Mouse (Mus musculus): ENCODE data around the gene Gm9999.
A peak's percentile ranks its signal among the peaks of the same experiment; 100 is the strongest.
"Not testable (repeated sequence)": the region's sequence is repeated elsewhere in the genome, so short reads cannot be mapped to it uniquely, and the experiment has no call there.

The Gm9999 gene

GRCm38 (mm10) chr7:46983280-46983679 is at the start of gene Gm9999:
Gene Gm9999, plus strand, starts transcription at chr7:46983580.
- DNase-seq: no peak

GRCm38 (mm10) chr7:46934788-46935187 is 48.6 kb upstream of the Gm9999 start:
- DNase-seq: no peak

DNA sequence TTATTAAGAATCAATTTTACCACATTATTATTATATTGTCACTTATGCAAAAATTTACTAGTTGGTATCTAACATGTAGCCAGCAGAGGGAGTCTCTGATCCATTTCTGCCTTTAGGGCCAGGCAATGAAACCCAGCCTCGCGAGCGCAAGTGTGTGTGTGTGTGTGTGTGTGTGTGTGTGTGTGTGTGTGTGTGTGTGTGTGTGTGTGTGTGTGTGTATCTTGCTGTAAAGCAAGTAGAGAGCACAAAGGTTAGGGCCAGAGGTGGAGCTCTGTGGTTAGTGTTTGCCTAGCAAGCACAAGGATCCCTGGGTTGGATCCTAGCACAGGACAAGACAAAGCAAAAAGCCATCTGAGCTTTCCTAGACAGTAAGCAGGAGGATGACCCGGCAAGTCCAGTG is 47.5 kb upstream of the Gm9999 start:
- peak in 1 of 2 experiments; percentile 33 for DNase-seq

DNA sequence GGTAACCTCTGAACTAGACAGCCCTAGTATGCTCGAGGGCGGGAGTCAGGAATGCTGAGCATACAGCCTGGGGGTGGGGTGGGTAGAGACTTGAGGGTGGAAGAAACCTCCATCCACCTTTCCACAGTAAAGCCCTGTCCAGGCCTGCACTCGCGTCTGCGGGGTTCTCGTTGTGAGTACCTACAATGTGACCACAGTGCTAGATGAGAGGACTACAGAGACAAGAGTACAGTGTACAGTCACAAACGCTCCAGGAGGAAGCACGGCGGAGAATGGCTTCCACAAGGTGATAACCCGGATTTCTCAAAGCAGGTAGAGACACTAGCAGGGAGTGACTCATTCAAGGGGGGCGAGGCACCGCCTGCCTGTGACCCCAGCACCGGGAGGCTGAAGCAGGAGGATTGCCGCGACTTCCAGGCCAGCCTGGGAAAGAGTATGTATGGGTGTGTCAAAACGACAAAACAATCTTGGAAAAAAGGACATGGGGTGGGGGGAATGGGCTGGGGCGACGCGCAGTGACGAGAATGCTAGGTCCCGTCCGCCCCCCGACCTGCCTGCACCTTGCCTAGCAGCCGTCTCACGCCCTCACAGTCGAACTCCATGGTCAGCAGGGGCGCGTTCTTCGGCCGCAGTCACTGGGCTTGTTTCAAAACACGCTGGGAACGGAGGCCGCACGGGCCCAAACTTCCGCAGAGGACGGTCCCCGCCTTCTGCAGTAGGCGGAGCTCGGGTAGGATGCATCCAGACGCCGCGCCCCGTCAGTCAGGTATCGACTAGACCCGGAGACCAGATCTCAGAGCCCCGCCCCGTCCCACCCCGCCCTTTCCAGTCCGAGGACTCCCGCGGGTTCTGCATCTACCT is 25.3 kb upstream of the Gm9999 start, which contains the start of gene Uevld:
Gene Uevld (minus strand): TSS at position 697 of the 861 bp plus-strand sequence.
- peak; percentile 98 to 99 for DNase-seq

GRCm38 (mm10) chr7:46958853-46959252 is 24.5 kb upstream of the Gm9999 start:
- peak; percentile 29 for DNase-seq

DNA sequence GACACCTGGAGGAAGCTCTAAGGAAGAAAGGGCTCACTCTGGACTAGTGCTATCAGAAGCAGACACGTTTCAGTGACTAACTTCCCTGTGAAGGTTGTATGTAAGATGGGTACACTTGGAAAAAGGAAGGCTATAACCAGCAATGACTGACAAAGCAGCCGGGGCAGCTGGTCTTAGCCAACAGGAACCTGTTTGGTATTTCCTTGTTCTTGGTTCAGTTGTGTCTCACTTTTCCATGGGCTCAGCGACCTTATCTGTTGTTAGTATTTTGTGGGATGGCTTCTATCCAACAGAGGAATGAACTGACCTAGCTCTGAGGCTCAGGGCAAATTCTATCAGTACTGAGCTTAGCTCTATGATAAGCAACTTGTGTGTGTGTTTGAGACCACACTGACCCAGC is 22.4 kb upstream of the Gm9999 start:
- no peak for DNase-seq

DNA sequence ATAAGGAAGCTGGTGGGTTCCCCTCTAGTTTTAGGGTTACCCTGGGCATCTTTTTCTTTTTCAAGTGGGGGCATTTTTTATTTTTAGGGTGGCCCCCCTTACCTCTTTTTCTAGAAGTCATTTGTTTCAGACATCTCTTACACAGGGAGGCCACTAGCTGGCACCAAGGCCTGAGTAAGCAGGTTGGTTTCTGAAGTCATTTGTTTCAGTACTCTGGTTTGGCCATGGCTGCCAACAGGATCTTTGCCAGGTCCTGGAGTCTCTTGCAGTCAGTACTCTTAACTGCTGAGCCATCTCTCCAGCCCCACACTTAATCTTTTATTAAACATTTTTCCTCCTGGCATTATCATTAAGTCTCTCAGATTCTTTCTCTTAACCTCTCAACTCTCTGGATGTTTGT is 21.2 kb upstream of the Gm9999 start:
- DNase-seq: peak in 1 of 2 experiments; percentile 31

DNA sequence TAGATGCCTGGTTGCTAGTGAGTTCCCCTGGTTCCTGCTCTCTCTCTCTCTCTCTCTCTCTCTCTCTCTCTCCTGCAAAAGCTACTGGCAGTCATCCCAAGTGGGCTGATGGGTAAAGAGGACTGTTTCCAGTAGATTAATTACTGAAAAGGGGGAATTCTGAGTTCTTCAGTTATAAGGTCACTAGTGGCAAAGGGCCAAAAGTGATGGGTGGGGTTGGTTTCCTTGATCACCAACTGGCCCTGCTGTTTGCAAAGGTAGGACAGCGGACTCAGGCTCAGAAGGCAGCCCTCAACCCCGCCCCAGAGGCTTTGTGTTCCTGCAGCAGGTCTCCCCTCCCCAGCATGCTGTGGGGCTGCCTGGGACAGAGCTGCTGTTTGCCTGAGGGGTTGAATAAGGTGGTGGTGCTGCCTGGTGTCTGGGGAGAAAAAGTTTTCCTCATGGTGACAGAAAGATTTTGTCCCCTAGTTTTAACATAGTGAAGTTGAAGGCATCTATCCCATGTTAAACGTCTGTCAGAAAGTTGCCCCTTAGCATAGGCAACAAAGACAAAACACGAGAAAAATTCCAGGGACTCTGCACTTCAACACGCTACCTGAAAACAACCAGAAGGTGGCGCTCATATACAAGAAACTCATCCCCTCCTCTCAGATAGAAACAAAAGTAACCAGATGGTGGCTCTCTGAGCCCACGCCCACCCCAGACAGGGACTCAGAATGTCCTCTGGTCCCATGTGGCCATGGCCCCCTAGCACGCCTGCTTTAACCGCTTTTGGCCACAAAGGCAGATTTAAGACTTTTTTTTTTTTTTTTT is 20.4 kb upstream of the Gm9999 start:
- DNase-seq: peak; percentile 63 to 77

DNA sequence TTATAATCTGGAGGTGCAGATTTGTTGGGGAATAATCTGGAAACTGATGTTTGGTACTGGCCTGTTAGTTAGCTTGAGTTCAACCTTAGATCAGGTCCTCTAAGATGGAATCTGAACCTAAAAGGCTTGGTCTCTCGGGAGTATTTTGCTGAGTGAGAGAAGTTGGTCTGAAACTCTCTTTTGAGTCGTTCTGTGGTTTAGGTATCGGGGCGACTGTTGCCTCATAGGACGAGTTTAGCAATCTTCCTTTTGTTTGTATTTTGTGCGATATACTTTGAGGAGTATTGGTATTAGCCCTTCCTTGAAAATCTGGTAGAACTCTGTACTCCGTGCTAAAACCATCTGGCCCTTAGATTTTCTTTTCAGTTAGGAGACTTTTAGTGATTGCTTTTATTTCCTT is 19.3 kb upstream of the Gm9999 start:
- DNase-seq: no peak

GRCm38 (mm10) chr7:46969898-46970297 is 13.5 kb upstream of the Gm9999 start:
- DNase-seq: no peak

GRCm38 (mm10) chr7:46974648-46975047 is 8.7 kb upstream of the Gm9999 start:
- DNase-seq: no peak

- DNase-seq: no peak
Observed at GRCm38 (mm10) chr7:46975456-46975855, 7.9 kb upstream of the Gm9999 start.

- DNase-seq: peak; percentile 46 to 57
Observed at GRCm38 (mm10) chr7:46985718-46986505, 2.5 kb downstream of the Gm9999 start.

DNA sequence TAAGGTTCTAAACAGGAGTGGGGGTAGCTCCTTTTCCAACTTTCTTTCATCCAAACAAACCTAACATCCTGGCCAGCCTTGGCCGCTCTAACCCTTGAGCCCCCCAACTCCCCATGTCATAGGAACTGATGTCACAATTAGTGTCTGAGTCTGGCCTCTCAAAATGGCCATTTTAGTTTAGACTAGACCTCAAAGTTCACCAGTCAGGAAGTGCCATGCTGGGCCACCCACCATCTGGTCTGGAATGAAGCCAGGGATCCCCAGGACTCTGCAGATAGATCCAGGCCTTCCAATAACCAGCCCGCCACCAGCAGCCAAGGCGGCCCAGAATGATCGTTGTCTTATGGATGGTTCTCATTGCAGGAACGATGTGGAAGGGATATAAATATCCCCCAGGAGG is 3.3 kb downstream of the Gm9999 start:
- peak; percentile 49 to 60 for DNase-seq

GRCm38 (mm10) chr7:46987073-46987472 is 3.7 kb downstream of the Gm9999 start:
- DNase-seq: peak; percentile 14 to 29

DNA sequence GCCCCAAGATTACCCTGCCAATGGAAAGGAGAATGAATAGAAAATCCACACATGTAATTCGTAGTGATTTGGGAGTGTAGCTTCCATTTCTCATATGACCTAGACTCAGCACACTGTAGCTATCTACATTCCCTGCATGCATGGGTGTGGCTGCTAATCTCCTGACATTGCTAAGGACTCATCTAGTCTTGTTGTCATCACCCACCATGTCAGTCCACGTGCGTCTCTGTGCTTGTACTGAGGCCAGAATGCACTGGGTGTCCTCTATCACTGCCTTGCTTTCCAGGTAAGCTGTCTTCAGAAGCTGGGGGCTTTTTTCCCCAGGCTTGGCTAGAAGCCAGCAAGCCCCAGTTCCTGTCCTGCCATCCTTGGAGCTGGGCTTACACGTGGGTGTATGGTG is 6.0 kb downstream of the Gm9999 start:
- not testable (repeated sequence) for DNase-seq

- DNase-seq: no peak
Observed at GRCm38 (mm10) chr7:46993079-46993478, 9.7 kb downstream of the Gm9999 start.

DNA sequence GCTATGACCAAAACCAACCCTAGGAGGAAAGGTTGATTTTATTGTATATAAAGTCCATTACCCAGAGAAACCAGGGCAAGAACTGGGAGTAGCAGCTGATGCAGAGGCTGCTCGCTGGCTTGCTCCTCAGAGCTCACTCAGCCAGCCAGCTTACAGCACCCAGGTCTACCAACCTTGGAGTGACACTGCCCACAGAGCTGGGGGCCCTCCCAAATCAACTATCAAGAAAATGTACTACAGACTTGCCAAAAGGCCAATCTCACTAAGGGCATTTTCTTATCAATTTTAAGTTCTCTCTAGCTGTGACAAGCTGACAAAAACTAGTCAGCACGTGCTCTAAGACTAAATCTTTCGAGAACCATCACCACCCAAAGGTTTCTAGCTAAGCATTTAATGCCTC is 12.2 kb downstream of the Gm9999 start:
- DNase-seq: no peak

- no peak for DNase-seq
Observed at GRCm38 (mm10) chr7:46997008-46997407, 13.6 kb downstream of the Gm9999 start.

DNA sequence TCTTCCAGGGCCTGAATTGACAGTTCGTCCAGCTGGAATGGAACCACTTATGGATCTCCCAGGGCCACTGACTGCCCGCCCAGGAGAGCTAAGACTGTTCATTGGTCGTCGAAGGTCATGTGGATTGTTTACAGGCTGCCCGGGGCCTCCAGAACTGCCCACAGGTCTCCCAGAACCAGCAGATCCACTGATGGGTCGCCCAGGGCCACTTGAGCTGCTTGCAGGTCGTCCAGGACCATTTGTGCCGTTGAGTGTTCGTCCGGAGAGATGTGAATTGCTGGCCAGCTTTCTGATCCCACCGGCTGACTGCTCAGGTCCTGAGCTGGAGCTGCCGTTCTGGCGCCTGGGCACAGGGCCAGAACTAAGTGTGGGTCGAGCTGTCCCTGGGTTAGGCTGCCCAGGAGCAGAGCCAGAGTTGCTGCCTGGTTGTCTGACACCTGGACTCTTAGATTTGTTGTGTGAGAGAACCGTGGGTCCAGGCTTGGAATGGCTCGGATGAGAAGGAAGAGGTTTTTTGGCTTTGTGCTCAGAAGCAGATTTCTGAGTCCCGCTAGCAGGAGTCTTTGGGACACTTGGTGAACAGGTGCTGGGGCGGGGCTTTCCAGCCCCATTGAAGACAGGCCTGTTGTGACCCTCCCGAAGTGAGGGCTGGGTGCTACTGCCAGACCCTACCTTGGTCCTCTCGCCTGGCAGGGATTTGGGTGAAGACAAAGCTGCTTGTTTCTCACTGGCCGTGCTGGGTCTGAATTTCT is 14.4 kb downstream of the Gm9999 start:
- DNase-seq: peak; percentile 85 to 86

DNA sequence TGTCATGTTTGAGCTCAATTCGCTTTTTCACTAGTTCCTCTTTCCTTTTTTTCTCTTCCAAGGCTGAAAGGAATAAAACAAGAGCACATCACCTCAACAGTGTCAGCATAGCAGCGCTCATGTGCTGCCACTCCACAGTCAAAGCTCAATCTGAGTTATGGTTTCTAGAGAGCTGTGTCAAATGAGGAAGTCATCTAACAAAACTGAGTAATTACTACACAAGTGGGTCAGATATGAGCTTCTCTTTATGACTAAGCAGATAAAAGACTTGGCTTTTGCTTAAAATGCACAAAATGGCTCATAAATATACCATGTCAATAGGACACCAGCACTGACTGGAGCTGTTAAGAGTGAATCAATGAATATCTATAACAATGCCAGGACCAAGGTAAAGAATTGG is 15.6 kb downstream of the Gm9999 start:
- DNase-seq: no peak

- no peak for DNase-seq
Observed at GRCm38 (mm10) chr7:46999983-47000643, 16.7 kb downstream of the Gm9999 start.
